Mouse (Mus musculus) gastrocnemius, adult 8-10 months (tissue): ENCODE measurements around the gene Otud4. TPM values are rescaled to one million over a fixed set of nuclear protein-coding genes. Genes with fewer than 3 reads are reported as not detected.
"Not testable (repeated sequence)": the region's sequence is repeated elsewhere in the genome, so short reads cannot be mapped to it uniquely, and the experiment has no call there.

Experiments
- DNase-seq, 2 experiments: peaks; one replicate each; pipeline ENCODE4 v3.0.0; 2022; ENCODE audit warnings: low spot score in 2 of 2
- total RNA-seq, 4 experiments: library from RNA; stranded (reverse); gene quantifications; 2 replicates each; pipeline ENCODE4 v1.2.4; 2022

Otud4 gene
- total RNA-seq, 4 experiments from 2014 or later: 36.0 to 48.2 (median 47.0) TPM

DNA sequence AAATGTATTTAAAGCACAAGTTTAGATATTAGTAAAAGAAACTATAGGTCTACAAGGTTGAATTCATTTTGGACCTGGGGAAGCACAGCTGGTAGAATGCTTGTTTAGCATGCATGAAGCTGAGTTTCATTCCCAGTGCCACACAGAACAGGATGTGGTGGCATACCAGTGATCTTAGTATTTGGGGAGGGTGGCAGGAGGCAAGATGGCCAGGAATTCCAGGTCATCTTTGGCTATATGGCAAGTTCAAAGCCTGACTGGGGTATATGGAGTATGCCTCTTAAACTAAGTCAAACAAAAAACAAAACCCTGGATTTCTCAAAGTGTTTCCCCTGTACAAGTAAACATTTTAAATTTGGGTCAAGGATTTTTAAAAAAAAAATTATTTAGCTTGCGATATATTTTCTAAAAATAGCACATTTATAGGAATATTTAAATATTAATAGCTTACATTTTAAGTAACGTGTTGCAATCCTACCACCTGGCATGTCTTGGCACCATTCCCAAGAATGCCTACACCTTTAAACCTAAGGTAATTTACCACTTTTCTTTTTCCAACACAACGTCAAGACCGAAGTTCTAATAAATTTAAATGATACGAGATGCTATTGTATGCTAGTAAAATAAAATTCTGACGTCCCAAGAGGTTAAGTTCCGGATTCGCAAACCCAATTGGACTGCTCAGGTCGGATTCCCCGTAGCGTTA is 1.3 kb upstream of the Otud4 start:
- no peak for DNase-seq

DNA sequence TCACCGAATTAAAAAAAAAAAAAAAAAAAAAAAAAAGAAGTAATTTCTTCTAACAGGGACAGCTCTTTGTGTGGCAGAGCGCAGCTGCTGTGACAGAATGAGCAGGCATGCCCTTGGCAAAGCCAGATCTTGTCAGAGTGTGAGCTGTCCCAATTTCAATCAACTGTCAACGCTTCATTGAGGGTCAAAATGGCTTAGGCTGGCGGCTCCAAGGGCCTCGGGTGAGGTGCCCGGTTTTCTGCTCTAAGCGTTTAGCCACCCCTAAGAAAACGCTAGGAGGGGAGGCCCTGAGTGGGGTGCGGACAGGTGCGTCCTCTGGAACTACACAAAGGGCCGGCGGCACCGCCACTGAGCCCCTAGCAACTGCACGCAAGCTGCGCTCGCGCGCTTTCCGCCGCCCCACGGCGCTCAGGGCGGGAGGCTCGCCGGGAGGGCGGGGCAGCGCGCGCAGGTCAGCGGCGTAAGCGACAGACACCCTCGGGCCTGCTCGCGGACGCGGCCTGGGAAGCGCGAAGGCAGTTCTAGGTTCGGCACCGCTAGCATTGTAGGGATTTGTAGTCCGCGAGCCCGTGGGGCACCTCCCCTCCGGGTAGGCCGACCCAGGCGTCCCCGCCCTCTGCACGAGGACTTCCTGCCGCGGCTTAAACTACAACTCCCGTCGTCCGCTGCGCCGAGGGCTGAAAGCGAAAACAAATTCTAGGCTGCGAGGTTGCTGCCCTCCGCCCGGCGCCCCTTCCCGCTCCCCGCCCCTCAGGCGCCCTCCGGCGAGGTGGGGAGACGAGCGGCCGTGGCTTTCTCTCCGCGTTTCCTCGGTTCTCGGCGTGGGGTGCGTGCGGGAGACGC is 490 bp upstream of the Otud4 start:
- DNase-seq: peak; percentile 98

DNA sequence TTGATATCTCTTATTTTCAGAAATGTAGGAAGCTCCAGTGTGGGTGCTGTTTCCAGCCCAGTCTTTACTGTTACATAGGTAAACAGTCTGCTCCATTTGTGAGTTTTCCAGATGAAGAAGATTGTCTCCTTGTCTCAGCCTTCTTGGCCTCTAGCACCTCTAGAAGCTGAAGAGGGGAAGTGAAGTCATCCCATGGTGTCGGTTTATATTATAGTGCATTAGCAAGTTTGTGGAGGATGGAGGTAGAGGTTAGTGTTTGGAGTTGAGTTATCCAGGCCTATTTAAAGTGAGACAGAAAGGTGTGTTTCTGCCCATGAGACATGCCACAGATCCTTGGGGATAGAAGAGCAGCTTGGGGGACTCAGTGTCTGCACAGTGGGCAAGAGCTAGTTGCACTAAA is 1.7 kb downstream of the Otud4 start:
- DNase-seq: no peak

DNA sequence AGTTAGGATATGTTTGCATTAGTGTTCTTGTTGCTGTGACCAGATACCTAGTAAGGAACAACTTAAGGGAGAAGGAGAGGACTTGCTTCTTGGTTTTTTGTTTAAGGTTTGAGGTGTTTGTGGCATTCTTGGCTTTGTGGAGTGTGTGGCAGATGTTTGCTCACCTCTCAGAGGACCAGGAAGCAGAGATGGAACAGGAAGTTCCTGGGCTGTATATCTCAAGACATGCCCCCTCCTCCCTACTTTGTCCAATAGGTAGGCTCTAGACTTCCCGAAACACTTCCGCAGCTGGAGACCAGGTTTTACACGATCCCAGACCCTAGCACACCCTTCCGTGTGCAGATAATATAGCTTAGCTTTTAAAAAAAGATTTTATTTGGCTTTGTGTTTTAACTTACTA is 10.2 kb downstream of the Otud4 start:
- no peak for DNase-seq

DNA sequence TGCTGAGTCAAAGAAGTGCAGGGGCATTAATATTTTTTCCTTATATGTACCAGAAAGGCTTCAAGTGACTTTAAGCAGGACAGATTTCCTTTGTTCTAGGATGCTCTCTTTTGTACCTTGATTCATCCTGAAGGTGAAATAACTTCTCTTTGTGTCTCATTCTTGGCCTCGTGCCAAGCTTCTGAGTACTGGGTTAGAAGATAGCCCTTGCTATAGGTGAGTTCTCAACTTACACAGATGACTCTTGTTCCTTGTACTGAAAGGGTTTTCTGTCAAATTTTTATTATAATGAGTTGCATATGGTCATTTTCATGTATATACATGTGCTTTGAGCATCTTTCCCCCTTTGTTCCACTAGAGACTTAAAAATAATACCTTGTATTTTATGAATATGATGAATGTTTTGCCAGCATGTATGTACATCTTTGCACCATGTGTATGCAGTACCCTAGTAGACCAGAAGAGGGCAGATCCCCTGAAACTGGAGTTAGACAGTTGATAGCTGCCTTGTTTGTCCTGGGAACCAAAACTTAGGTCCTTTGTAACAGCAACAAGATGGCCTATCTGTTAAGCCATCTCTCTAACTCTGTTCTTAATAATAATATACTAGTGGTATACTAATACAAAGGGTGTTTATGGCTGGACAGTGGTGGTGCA is 10.9 kb downstream of the Otud4 start:
- no peak for DNase-seq

DNA sequence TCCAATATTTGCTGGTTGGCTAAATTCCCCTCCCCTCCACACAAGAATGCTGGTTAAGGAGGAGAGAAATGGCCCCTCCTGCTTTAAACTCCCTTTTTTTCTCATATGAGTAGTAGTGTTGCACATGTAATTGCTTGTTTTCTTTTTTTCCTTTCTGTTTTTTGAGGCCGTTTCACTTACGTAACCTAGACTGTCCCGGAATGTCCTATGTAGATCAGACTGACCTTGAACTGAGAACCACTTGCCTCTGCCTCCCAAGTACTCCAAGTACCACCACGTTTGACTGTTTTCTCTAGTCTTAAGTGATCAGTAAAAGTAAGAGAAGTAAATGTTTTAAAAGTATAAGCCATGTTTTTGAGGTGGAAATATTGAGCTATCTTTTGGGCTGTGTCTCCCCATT is 14.3 kb downstream of the Otud4 start:
- DNase-seq: no peak

DNA sequence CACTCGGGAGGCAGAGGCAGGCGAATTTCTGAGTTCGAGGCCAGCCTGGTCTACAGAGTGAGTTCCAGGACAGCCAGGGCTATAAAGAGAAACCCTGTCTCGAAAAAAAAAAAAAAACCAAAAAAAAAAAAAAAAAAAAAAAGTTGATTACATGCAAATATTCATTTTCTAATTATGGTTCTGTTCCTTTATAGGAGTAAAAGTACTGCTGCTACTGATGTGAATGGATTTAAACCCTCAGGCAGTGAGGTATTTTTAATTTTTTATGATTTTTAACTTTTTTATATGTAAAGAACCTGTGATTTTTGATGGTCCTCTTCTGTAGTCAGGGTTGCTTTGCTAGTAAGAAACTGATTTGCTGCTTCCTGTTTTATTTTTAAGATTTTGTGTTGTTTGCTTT is 19.3 kb downstream of the Otud4 start:
- DNase-seq: not testable (repeated sequence)

DNA sequence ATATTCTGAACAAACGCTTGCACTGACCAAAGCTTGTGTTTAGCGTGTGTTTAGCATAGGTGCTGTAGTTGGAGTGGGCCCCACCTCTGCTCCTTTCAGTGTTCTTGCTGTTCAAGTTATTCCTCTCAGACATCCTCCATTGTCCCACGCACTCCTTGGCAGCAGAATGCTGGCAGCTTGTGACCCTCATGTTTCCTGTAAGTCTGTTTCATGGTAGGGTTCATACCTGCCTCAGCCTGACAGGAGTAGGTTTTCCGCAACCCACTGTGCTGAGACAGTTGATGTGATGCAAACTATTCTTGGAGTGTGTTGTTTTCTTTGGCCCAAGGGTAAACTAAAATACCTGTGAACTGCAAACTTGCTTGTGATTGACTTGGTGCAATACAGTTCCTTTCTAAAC is 37.0 kb downstream of the Otud4 start:
- no peak for DNase-seq

DNA sequence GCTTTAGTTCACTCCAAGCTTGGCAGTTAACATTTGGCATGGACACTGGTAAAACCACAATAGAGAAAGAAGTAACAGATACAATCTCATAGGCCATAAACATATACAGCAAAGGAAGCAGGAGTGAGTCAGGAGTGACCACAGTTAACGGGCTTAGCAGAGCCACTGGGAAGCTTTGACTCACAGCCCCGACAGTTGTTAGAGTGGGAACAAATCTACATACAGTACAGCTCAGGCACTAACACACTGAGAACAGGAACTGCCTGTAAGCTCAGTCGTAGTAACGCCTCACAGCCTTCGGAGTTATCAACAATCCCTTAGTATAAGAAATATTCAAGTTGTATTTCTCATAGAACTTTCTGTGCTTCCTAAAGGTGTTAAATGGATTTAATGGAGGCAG is 39.6 kb downstream of the Otud4 start:
- no peak for DNase-seq

DNA sequence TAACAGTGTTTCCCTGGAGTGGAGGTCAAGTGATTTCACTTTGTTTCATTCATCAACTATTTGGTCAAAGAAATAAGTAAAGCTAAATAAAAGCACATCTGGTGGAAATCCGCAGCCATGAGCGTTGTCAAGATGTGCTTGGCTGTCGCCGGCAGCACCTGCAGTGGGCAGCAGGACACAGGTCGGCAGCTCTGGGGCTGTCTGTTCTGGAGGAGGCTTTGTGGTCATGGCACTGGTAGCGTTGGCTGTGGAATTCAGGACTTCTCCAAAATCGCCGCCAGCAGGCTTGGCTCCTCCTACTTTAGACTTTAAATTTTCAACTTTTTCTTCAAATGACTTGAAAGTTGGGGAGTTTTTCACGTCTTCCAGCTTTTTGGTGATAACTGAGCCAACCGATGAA is 40.7 kb downstream of the Otud4 start:
- not testable (repeated sequence) for DNase-seq

DNA sequence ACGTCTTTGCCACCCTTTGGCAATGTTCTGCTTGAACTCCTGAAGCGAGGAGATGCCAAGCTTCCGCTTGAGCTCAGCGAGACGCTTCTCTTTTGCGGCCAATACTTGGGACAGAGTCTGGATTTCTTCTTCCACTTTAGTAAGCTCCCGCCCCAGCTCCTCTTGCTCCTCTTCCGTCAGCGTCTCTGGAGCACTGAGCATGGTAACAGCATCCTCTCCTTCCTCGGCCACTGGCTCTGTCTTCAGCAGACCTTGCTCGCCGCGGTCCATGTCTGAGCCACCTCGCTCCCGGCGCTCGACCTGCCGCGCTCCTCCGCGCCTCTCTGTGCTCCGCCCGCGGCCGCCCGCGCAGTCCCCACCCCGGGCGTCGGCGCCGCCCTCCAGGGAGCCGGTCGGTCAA is 41.1 kb downstream of the Otud4 start:
- no peak for DNase-seq

DNA sequence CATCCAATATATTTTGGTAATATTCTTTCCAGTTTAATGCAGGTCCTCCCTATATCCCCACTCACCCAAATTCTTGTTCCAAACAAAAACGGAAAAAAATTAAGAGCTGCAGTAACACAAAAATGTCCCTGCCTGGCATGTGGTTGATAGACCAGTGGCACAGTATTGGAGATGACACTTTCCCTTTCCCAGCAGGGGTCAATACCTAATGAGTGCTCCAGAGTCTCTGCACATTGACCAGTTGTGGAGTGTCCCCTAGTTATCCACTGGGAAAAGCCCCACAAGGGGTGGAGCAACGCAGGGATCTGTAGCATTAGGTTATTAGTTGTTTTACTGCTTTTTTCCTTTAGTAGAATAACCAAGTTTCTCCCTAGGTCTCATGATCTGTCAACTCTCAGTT is 41.5 kb downstream of the Otud4 start:
- DNase-seq: no peak

DNA sequence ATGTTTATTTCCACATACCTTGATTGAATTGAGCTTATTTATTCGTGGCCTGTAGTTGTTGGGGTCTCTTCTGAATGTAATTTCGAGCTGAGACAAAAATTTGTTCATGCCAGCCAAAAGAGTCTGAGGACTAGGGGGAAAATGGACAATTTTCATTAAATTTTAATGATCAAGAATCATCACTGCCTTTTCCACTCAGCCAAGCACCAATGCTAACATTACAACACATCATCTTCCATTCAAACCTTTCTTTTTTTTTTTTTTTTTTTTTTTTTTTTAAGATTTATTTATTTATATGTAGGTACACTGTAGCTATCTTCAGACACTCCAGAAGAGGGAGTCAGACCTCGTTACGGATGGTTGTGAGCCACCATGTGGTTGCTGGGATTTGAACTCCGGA is 46.5 kb downstream of the Otud4 start:
- DNase-seq: not testable (repeated sequence)

DNA sequence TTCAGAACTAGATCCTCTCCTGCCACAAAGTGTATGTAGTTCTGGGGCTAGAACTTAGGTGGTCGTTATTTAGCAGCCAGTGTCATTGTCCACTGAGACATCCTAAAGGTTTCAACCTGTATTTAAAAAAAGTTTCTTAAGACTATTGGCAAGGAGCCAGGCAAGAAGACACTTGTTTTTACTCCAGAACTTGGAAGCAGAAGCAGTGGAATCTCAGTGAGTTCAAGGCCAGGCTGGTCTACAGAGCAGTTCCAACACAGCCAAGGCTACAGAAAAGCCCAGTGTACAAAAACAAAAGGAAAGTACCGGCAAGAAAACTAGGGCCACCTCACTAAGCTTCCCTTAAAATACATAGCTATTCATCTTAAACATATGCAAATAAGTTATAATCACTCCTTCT is 53.1 kb downstream of the Otud4 start:
- DNase-seq: no peak

DNA sequence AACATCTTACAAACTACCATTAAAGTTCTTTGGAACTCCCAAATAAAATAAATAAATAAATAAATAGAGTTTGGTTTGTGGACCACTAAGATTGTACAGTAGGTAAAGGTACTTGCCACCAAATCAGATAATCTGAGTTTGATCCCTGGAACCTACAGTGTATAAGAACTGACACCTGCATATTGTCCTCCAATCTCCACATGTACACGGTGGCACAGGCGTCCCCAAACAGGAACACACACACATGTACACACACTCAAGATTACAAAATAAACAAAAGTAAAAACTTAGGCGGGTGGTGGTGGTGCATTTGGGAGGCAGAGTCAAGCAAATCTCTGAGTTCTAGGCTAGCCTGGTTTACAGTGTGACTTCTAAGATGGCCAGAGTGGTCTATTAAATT is 67.3 kb downstream of the Otud4 start:
- DNase-seq: no peak

DNA sequence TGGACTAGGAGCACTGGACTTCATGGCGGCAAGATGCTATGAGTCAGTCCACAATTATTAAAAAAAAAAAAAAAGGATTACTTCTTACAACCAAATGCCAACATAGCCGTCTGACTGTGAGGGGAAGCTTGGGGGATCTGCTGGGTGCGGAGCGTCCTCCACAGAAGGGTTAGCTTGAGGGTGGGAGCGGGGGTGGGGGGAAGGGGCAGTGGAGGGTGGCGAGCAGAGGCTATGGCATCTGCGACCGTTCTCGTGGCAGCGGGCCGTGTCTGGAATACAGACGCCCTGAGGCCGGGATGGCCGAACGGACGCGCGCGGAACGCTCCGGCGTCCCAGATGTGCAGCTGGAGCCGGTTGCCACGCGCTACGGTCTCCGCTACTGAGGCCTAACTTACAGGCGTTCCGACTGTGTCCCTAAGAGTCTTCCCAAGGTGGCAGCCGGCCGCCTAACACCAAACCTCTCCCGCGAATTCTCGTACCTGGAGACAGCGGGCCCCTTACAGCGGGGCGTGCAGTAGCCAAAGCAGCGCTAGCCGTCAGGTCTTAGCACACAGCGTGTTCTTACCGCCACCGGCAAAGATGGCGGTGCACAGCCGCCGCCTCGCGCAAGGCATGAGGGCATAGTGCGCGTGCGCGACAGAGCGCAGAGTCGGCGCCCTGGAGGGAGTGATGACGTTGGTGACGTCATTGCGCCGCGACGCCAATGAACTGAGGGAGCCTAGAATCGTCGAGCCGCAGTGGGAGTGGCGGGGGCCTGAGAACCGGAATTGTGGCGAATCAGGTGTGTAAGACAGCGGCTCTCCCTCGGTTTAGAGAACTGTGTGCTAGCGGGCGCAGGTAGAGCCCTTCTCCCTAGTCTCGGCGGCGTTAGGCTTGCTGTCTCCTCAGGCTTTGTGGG is 71.9 kb downstream of the Otud4 start, which contains the start of the genes Abce1 and Anapc10:
Gene Abce1 (minus strand): TSS at position 677 of the 898 bp plus-strand sequence.
Gene Anapc10 (plus strand): TSS at position 757 of the 898 bp plus-strand sequence.
- peak; percentile 92 to 96 for DNase-seq

DNA sequence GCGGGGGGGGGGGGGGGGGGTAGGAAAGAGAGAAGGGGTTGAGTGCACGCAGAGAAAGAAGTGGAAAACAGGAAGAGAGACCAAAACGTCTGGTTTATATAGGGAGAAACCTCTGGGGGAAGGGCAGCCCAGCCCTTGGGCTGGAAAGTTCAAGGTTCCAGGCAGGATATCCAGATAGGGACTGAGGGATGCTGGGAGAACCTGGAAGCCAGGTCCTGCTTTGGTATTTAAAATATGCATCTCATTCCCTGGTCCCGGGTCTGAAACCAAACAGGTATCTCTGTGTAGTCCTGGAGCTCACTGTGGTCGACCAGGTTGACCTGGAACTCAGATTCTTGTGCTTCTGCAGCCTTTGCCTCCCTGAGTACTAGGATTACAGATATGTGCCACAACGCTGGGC is 73.3 kb downstream of the Otud4 start:
- DNase-seq: no peak

DNA sequence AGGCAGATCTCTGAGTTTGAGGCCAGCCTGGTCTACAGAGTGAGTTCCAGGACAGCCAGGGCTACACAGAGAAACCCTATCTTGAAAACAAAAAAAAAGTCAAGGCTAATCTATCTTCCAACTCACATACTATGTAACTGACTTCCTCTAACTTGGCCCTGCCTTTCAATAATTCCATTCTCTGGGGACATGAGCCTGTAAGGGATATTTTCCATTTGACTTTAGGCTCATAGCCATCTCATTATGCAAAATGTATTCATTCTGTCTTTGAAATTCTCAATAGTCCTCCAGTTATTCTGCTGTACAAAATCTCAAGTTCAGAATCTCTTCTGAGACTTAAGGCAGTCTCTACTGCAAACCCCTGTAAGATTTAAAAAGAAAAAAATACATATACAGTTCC is 82.1 kb downstream of the Otud4 start:
- no peak for DNase-seq

DNA sequence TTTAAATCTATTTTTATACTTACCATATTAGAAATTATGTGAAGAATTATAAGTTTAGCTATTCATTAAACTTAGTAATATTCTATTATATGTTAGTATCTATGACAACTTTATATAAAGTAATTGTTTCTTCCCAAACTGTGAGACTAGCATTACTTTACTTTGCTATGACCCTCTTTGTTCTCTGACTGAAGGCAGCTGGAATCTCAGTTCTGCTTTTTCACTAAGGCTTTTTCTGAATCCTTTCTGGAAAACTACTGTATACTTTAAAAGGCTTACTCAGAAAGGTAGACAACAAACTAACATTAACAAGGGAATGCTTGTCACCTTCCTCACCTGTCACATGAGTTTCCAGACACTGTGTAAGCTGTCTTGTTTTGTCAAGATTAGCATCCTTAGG is 83.9 kb downstream of the Otud4 start:
- no peak for DNase-seq

DNA sequence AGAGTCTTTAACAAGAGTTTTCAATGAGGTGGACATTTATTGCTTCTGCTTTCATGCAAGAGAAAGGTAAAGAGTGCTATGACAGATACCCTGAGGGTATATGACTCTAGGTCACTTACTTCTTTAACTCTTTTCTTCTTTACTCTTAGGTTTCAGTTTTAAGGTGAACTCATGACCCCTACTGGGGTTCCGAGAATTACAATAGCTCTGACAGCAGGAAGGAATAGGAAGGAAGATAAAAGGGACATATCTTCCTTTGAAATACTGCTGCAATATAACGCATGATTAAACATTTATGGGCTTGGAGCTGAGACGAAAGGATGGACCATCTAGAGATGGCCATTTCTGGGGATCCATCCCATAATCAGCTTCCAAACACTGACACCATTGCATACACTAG is 85.2 kb downstream of the Otud4 start:
- no peak for DNase-seq
